Mouse (Mus musculus) natural killer cell, adult 2 months (primary cell): ENCODE results near the gene Mta1.

Source experiments
- DNase-seq, 2 experiments: peaks; one replicate each; pipeline ENCODE4 v3.0.0; 2022; ENCODE audit warnings: low spot score in 2 of 2

Mta1 gene

DNA sequence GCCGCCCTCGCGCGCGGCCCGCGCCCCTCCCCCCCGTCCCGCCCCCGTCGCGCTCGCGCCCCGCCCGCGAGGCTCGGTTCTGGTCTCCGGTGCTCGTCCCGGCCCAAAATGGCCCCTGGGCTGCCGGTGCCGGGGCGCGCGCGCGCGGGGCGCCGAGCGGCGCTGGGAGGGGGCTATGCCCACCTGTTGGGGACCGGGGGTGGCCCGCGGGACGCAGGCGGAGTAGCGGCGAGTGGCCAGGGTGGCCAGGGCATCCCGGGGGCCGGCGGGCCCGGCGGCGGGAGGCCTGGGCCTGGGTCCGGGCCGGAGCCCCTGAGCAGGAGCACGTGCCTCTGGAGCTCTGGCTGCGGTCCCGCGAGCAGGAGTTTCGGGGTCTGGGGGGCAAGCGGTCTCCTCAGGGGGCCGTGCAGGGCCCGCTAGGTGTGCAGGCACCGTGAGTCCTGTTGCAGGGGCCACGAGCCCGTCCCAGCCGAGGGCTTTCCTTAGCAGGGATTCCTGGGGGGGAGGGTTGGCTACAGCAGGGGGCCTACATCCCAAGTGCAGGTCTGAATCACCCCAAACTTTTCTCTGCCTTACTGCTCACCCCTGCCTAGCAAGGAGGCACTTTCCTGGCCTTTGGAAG lies 563 bp downstream of the Mta1 start:
- no peak for DNase-seq

DNA sequence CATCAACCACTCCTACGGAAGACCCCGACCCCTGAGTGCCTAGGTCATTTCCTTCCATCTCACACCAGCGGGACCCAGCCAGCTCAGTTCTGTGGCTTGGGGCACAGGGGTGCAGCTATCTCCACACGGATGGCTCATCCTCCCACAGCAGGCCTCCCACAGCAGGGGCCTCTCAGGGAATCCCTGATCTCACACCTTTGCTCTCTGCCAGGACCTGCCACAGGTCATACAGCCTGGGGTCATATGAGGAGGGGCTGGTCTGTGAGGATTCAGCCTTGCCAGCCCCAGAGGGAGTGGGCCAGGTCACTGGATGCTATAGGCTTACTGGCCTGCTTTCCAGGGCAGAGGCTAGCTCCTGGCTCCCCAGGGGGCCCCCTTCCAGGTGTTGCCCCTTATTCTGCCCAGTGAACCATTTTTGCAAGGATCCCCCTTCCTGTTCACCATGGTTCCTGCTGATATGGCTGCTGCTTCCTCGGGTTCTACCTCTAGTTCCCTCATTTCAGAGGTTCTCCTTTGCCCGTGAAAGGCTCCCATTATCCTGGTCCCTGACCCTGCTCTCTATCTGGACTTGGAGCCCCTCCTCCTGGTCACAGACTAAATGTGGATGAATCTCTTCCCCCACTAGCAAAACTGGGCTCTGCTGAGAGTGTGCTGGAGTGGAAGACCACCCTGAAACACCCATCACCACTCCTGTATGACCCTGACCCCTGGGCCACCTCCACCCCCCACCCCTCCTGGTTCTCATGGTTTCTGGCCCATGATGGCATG lies 1.6 kb downstream of the Mta1 start:
- no peak for DNase-seq

GRCm38 (mm10) chr12:113100448-113101076 lies 2.5 kb downstream of the Mta1 start:
- DNase-seq, result no peak

GRCm38 (mm10) chr12:113101251-113101960 lies 3.3 kb downstream of the Mta1 start:
- DNase-seq, result no peak

DNA sequence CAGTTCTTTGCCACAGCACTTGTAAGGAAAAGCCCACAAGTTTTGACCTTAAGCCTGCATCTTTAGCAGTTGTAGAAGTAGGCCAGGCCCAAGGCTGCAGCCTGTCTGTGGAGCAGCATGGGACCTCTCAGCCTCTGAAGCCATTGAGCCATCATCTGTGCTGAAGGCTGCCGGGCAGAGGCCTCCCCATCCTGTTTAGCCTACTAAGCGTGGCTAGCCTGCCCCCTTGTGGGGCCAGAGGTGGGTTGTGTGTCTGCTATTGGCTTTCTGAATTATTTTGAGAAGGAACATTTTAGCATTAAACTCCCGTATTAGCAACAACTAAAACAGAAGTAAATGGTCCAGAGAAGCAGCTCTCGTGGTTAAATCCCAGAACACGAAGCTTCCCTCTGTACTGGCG lies 4.4 kb downstream of the Mta1 start:
- DNase-seq, result peak; percentile 58 to 72

- peak; percentile 16 to 25 for DNase-seq
Measured at GRCm38 (mm10) chr12:113103846-113104451, 5.9 kb downstream of the Mta1 start.

GRCm38 (mm10) chr12:113106386-113106785 lies 8.3 kb downstream of the Mta1 start:
- no peak for DNase-seq

DNA sequence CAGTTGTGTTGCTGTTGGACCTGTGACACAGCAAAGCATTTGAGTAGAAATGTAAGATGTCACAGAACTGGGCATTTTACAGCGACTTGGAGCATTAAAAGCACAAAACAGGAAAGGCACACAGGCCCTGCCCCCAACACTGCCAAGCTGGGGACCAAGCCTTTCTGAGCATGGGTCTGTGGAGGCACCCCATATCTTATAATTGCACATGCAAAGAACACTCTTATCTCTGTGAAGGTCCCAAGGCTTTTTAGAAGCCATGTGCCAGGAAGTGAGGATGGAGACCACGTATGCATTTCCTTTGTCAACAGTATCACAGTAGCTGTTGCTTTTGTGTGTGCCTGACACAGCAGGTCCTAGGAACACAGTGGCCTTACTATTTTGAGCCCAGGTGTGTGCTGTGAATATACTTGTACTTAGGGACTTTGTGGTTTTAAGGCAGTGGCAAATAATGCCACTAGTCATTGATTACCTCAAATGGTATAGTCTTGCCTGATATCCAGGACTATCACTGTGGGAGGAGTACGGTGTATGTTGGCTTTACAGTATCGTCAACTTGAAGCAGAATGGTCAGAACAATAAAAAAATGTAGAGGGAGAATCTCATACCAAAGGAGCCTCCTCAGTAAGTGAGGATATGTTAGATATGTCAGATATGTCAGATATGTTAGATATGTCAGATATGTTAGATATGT lies 9.5 kb downstream of the Mta1 start:
- no peak for DNase-seq

- no peak for DNase-seq
Measured at GRCm38 (mm10) chr12:113108528-113109283, 10.6 kb downstream of the Mta1 start.

- DNase-seq, result no peak
Measured at GRCm38 (mm10) chr12:113109801-113110200, 11.7 kb downstream of the Mta1 start.

DNA sequence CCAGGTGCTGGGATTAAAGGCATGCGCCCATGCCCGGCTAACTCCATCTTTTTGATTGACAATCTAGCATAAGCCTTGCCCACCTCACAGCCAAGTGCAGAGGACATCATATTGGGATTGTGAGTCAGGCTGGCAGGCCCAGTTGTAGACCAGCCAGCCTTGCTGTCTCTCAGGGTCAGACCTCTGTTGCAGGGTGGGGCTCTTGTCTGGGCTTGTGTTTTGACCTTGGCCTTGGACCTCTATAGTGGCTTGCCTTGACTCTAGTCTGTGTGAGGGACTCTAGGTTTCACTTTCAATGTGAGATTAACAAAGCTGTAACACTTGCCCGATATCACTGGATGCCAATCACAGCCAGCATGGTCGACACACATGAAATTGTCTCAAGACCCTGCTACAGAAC lies 16.1 kb downstream of the Mta1 start:
- no peak for DNase-seq

DNA sequence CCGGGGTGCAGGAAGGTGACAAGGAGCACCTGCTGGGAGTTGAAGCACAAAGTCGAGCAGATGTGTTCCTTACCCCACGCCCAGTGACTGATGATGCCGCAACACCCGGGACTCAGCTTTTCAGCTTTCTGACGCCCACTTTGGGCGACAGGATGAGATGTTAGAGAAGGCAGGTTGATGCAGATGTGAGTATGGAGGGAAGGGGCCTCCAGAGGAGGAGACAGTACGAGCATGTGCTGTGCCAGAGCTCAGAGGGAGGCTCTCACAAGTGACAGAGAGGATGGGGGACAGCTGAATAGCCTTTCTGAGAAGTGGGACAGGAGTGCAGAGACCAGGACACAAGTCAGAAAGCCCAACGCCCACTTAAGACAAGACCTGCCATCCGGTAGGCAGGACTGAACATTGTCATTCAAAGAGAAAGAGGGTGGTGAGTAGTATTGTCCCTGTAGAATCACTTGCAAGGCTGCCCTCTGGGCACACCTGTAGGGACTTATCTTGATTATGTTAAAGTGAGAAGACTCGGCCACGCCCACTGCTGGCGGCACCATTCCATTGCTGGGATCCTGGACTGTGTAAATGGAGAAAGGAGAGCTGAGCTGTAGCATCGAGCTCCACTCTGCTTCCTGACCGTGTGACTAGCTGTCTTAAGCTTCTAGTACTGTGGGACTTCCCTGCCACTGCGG lies 16.9 kb downstream of the Mta1 start:
- no peak for DNase-seq

GRCm38 (mm10) chr12:113119516-113120410 lies 21.7 kb downstream of the Mta1 start:
- peak; percentile 46 to 70 for DNase-seq

GRCm38 (mm10) chr12:113124726-113125125 lies 26.6 kb downstream of the Mta1 start:
- DNase-seq, result no peak

DNA sequence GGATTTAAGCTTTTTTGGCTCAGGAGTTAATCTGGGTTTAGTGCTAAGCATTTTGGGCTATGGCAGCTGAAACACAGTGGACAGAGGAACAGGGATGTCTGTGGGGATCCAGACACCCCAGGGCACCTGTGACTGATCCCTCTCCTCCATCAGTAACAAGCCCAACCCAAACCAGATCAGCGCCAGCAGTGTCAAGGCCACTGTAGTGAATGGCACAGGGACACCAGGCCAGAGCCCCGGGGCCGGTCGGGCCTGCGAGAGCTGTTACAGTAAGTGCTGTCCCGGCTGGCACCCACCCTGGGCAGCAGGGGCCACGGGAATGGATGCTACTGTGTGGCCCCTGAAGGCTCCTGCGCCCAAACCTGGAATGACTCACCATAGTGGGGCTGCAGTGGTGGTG lies 32.7 kb downstream of the Mta1 start:
- DNase-seq, result no peak

DNA sequence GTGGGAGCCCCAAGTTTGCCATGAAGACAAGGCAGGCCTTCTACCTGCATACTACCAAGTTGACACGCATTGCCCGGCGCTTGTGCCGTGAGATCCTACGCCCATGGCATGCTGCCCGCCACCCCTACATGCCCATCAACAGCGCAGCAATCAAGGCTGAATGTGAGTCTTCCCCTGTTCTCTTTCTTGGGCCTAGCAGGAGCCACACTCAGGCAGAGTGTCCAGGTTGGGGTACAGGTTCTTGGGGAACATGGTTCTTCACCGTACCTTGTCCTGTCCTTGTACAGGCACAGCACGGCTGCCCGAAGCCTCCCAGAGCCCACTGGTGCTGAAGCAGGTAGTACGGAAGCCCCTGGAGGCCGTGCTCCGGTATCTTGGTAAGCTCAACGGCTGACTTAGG lies 33.5 kb downstream of the Mta1 start:
- DNase-seq, result no peak

GRCm38 (mm10) chr12:113132567-113132966 lies 34.5 kb downstream of the Mta1 start:
- DNase-seq, result no peak

DNA sequence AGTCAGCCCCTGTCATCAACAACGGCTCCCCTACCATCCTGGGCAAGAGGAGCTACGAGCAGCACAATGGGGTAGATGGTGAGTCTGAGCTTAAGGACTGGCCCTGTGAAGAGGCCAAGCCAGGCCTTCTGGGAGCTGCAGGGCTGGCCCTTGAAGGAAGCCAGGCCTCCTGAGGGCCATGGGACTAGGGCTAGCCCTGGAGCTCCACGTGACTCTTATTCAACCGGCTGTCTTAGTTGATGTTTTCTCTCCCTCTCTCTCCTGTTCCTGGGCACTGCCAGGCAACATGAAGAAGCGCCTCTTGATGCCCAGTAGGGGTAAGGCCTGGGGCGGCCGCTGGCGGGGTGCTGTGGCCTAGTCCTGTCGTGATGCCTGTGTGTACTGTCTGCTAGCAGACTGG lies 35.2 kb downstream of the Mta1 start:
- no peak for DNase-seq

DNA sequence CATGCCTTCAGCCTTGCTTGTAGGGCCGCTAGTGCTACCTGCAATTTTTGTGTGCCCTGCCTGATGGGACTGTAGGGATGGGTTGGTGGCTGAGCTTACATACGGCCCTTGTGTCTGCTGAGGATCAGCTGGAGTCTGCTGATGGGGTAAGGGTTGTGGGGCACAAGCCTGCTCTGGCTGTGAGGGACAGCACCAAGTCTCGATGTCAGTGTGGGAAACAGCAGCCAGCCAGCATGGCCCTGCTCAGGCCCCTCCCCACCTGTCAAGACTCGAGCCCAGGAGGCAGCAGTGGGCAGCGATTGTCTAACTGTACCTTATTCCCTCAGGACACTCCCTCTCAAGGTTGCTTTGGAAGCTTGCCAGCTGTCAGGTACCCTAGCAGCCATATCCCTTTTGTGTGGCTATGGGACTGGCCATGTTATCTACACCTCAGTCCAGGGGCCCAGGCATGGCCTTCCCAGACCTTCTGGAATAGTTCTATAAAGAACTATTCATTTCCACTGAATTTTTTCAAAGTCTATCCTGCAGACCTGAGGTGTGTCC lies 35.9 kb downstream of the Mta1 start:
- DNase-seq, result no peak
